Mouse (Mus musculus) hindbrain, embryonic 15.5 days (tissue): Measurements from ENCODE around the gene Midn. TPM values are rescaled to one million over a fixed set of nuclear protein-coding genes. Genes with fewer than 3 reads are reported as not detected.

Experiments used
- ATAC-seq: fragments of 200-750 bp; cut with Nextera tagmentation; 2 replicates; pipeline ENCODE4 v1.8.0; 2017; ENCODE audit warnings: low read depth, moderate number of reproducible peaks, moderate TSS enrichment; ENCODE audit not compliant: low FRiP score
- H3K27ac ChIP-seq: fragments of 300-500 bp; sonication (generic); replicated peaks from 2 replicates; pipeline ENCODE4 v1.5.1; 2015; ENCODE audit warnings: mild to moderate bottlenecking, inconsistent platforms
- H3K27me3 ChIP-seq: fragments of 300-500 bp; sonication (generic); 2 replicates; pipeline ENCODE4 v1.6.1; 2015; ENCODE audit warnings: control low read depth, inconsistent platforms
- H3K36me3 ChIP-seq: fragments of 300-500 bp; sonication (generic); 2 replicates; pipeline ENCODE4 v1.6.1; 2015; ENCODE audit warnings: control low read depth, inconsistent platforms
- H3K4me1 ChIP-seq: fragments of 300-500 bp; sonication (generic); replicated peaks from 2 replicates; pipeline ENCODE4 v1.6.1; 2015; ENCODE audit warnings: control low read depth, inconsistent platforms
- H3K4me2 ChIP-seq: fragments of 300-500 bp; sonication (generic); 2 replicates; pipeline ENCODE4 v1.6.1; 2015; ENCODE audit warnings: moderate library complexity, mild to moderate bottlenecking, inconsistent platforms
- H3K4me3 ChIP-seq: fragments of 300-500 bp; sonication (generic); 2 replicates; pipeline ENCODE4 v1.5.1; 2015; ENCODE audit warnings: mild to moderate bottlenecking, inconsistent platforms
- H3K9ac ChIP-seq: fragments of 300-500 bp; sonication (generic); 2 replicates; pipeline ENCODE4 v1.6.1; 2015; ENCODE audit warnings: inconsistent platforms
- H3K9me3 ChIP-seq: fragments of 300-500 bp; sonication (generic); 2 replicates; pipeline ENCODE4 v1.6.1; 2016; ENCODE audit warnings: control low read depth, inconsistent platforms
- WGBS: fragments of 180-500 bp; shearing (Covaris S2); methylation state at CpG from one replicate; pipeline ENCODE4 v1.1.7; 2015; 5-methylcytosine and 5-hydroxymethylcytosine counted together
- polyA plus RNA-seq: library from polyadenylated mRNA; unstranded; fragments of >200 nt; fragmentation: Nextera tagmentation; extraction: Ambion mirVana; gene quantifications from 2 replicates; pipeline ENCODE4 v1.2.1, GENCODE M21; 2015

The Midn gene
- polyA plus RNA-seq, 1 experiment from 2014 or later, result 22.6 TPM

GRCm38 (mm10) chr10:80196167-80196566, 48.1 kb downstream of the Midn start:
- Histone ChIP-seq H3K36me3 (no peaks in the 10 kb centered on the region), H3K27ac (no peak overlapping the region), H3K9me3 (no peaks in the 10 kb centered on the region), H3K9ac (no peak overlapping the region), H3K4me2 (no peak overlapping the region), H3K4me3 (no peak overlapping the region), H3K27me3 (no peaks in the 10 kb centered on the region), H3K4me1 (no peaks in the 10 kb centered on the region)
- 68% methylated on average over 1 of the region's 1 CpGs for whole genome bisulfite sequencing
- no peak for ATAC-seq

GRCm38 (mm10) chr10:80196778-80197581, 48.9 kb downstream of the Midn start:
- Histone ChIP-seq H3K4me2 (no peak overlapping the region), H3K4me3 (no peak overlapping the region), H3K36me3 (no peaks in the 10 kb centered on the region), H3K4me1 (no peaks in the 10 kb centered on the region), H3K9ac (no peak overlapping the region), H3K27ac (no peak overlapping the region), H3K27me3 (no peaks in the 10 kb centered on the region), H3K9me3 (no peaks in the 10 kb centered on the region)
- ATAC-seq, result no peak
- 47% methylated on average over 33 of the region's 33 CpGs for WGBS

GRCm38 (mm10) chr10:80199440-80200008, 51.5 kb downstream of the Midn start:
- 56% methylated on average over 3 of the region's 3 CpGs for WGBS
- ATAC-seq, result peak; percentile 55; the same call in 1 of the 2 replicates
- no peaks in the 10 kb centered on the region for H3K9me3 ChIP-seq

GRCm38 (mm10) chr10:80200485-80200884, 52.4 kb downstream of the Midn start:
- H3K4me2 ChIP-seq, result no peak overlapping the region
- 68% methylated on average over 6 of the region's 6 CpGs for WGBS
- ATAC-seq, result no peak
- H3K27me3 ChIP-seq, result no peaks in the 10 kb centered on the region
- H3K4me3 ChIP-seq, result no peak overlapping the region
- no peaks in the 10 kb centered on the region for H3K9me3 ChIP-seq
- no peaks in the 10 kb centered on the region for H3K4me1 ChIP-seq
- no peak overlapping the region for H3K27ac ChIP-seq
- no peaks in the 10 kb centered on the region for H3K36me3 ChIP-seq
- no peak overlapping the region for H3K9ac ChIP-seq

More at GRCm38 (mm10) chr10:80199440-80200008, 51.5 kb downstream of the Midn start:
- Histone ChIP-seq H3K27me3 (no peaks in the 10 kb centered on the region), H3K36me3 (no peaks in the 10 kb centered on the region), H3K4me1 (no peaks in the 10 kb centered on the region), H3K9ac (no peak overlapping the region), H3K4me3 (no peak overlapping the region), H3K4me2 (no peak overlapping the region), H3K27ac (no peak overlapping the region)

- Histone ChIP-seq H3K9me3 (no peaks in the 10 kb centered on the region), H3K27ac (no peak overlapping the region), H3K36me3 (no peaks in the 10 kb centered on the region), H3K4me1 (peaks cover 9% of the 10 kb centered on the region), H3K4me2 (no peak overlapping the region), H3K27me3 (no peaks in the 10 kb centered on the region), H3K9ac (no peak overlapping the region), H3K4me3 (no peak overlapping the region)
- 6% methylated on average over 7 of the region's 7 CpGs for WGBS
- ATAC-seq, result no peak
Observed at GRCm38 (mm10) chr10:80204055-80204454, 56.0 kb downstream of the Midn start.

GRCm38 (mm10) chr10:80207201-80207600, 59.1 kb downstream of the Midn start:
- Histone ChIP-seq H3K4me2 (no peak overlapping the region), H3K9me3 (no peaks in the 10 kb centered on the region), H3K9ac (no peak overlapping the region), H3K27ac (no peak overlapping the region), H3K27me3 (no peaks in the 10 kb centered on the region), H3K36me3 (no peaks in the 10 kb centered on the region), H3K4me3 (no peak overlapping the region), H3K4me1 (peaks cover 11% of the 10 kb centered on the region)
- WGBS, result 33% methylated on average over 1 of the region's 1 CpGs
- ATAC-seq, result no peak

GRCm38 (mm10) chr10:80207676-80208075, 59.6 kb downstream of the Midn start:
- Histone ChIP-seq H3K27me3 (no peaks in the 10 kb centered on the region), H3K36me3 (no peaks in the 10 kb centered on the region), H3K4me3 (no peak overlapping the region), H3K9ac (no peak overlapping the region), H3K4me1 (peaks cover 11% of the 10 kb centered on the region), H3K9me3 (no peaks in the 10 kb centered on the region), H3K27ac (no peak overlapping the region), H3K4me2 (no peak overlapping the region)
- no peak for ATAC-seq
- WGBS, result 29% methylated on average over 10 of the region's 10 CpGs

Other genes with a start within 250 kb of the Midn start
- gene Med16, start 239.3 kb upstream of the Midn start, polyA plus RNA-seq, result 51.2 and 54.2 TPM in 2 replicates
- gene Gm26602, start 237.4 kb upstream of the Midn start, polyA plus RNA-seq, result 3.0 TPM in 1 of 2 replicates, not detected in the other
- gene Kiss1r, start 231.3 kb upstream of the Midn start, polyA plus RNA-seq, result 2.7 and 3.1 TPM in 2 replicates
- gene R3hdm4, start 227.1 kb upstream of the Midn start, polyA plus RNA-seq, result 258 and 289 TPM in 2 replicates
- gene Arid3a, start 221.2 kb upstream of the Midn start, polyA plus RNA-seq, result 2.9 and 3.2 TPM in 2 replicates
- 93.6 and 94.7 TPM in 2 replicates for gene Wdr18, start 188.1 kb upstream of the Midn start, polyA plus RNA-seq
- 0.29 and 0.34 TPM in 2 replicates for gene Grin3b, start 177.6 kb upstream of the Midn start, polyA plus RNA-seq
- 24.5 and 27.3 TPM in 2 replicates for gene Tmem259, start 163.9 kb upstream of the Midn start, polyA plus RNA-seq
- gene Cnn2, start 159.7 kb upstream of the Midn start, polyA plus RNA-seq, result 29.4 and 33.6 TPM in 2 replicates
- 4.8 and 5.4 TPM in 2 replicates for gene Abca7, start 151.8 kb upstream of the Midn start, polyA plus RNA-seq
- gene Arhgap45, start 131.6 kb upstream of the Midn start, polyA plus RNA-seq, result 2.3 and 2.5 TPM in 2 replicates
- gene Polr2e, start 108.5 kb upstream of the Midn start, polyA plus RNA-seq, result 141 and 145 TPM in 2 replicates
- gene Gpx4, start 101.1 kb upstream of the Midn start, polyA plus RNA-seq, result 583 and 596 TPM in 2 replicates
- gene Sbno2, start 42.7 kb upstream of the Midn start, polyA plus RNA-seq, result 12.6 and 12.9 TPM in 2 replicates
- gene Stk11, start 32.5 kb upstream of the Midn start, polyA plus RNA-seq, result 18.6 and 20.0 TPM in 2 replicates
- gene Atp5d, start 9.6 kb upstream of the Midn start, polyA plus RNA-seq, result 503 and 517 TPM in 2 replicates
- 61.4 and 71.3 TPM in 2 replicates for gene Cbarp, start 7.4 kb upstream of the Midn start, polyA plus RNA-seq
- 295 and 319 TPM in 2 replicates for gene Cirbp, start 17.7 kb downstream of the Midn start, polyA plus RNA-seq
- 10.1 and 12.7 TPM in 2 replicates for gene 1600002K03Rik, start 24.7 kb downstream of the Midn start, polyA plus RNA-seq
- 29.1 and 33.6 TPM in 2 replicates for gene Efna2, start 31.2 kb downstream of the Midn start, polyA plus RNA-seq
- gene Mum1, start 78.2 kb downstream of the Midn start, polyA plus RNA-seq, result 36.5 and 38.6 TPM in 2 replicates
- gene Ndufs7, start 100.8 kb downstream of the Midn start, polyA plus RNA-seq, result 311 and 321 TPM in 2 replicates
- 24.6 and 28.1 TPM in 2 replicates for gene Gamt, start 112.7 kb downstream of the Midn start, polyA plus RNA-seq
- gene Dazap1, start 113.2 kb downstream of the Midn start, polyA plus RNA-seq, result 46.9 and 51.3 TPM in 2 replicates
- gene Rps15, start 144.2 kb downstream of the Midn start, polyA plus RNA-seq, result 551 and 587 TPM in 2 replicates
- gene Apc2, start 147.7 kb downstream of the Midn start, polyA plus RNA-seq, result 175 and 181 TPM in 2 replicates
- gene 2310011J03Rik, start 172.3 kb downstream of the Midn start, polyA plus RNA-seq, result 29.8 and 30.1 TPM in 2 replicates
- 6.1 and 6.7 TPM in 2 replicates for gene Pcsk4, start 181.2 kb downstream of the Midn start, polyA plus RNA-seq
- gene Reep6, start 181.7 kb downstream of the Midn start, polyA plus RNA-seq, result 5.7 and 7.1 TPM in 2 replicates
- gene Adamtsl5, start 200.1 kb downstream of the Midn start, polyA plus RNA-seq, result 0.76 and 1.2 TPM in 2 replicates
- 6.1 and 6.4 TPM in 2 replicates for gene Plk5, start 208.2 kb downstream of the Midn start, polyA plus RNA-seq
- gene Mex3d, start 239.4 kb downstream of the Midn start, polyA plus RNA-seq, result 18.9 and 19.2 TPM in 2 replicates